Mouse (Mus musculus) stomach, postnatal 0 days (tissue): ENCODE data around the gene Chrna4. TPM values are rescaled to one million over a fixed set of nuclear protein-coding genes. Genes with fewer than 3 reads are reported as not detected.

ENCODE experiments used
- ATAC-seq: fragments of 200-750 bp; cut with Nextera tagmentation; 2 replicates; pipeline ENCODE4 v1.8.0; 2017; ENCODE audit not compliant: low FRiP score, low TSS enrichment
- DNase-seq: peaks from one replicate; pipeline ENCODE4 v3.0.0-alpha.2; 2016; ENCODE audit warnings: low spot score
- H3K27ac ChIP-seq: fragments of 300-500 bp; sonication (generic); replicated peaks from 2 replicates; pipeline ENCODE4 v1.5.1; 2014; ENCODE audit warnings: mild to moderate bottlenecking, control low read depth
- H3K27me3 ChIP-seq: fragments of 300-500 bp; sonication (generic); 2 replicates; pipeline ENCODE4 v1.6.1; 2014; ENCODE audit warnings: low read length; ENCODE audit not compliant: control insufficient read depth, insufficient read depth
- H3K36me3 ChIP-seq: fragments of 300-500 bp; sonication (generic); 2 replicates; pipeline ENCODE4 v1.6.1; 2014; ENCODE audit warnings: low read length, mixed read lengths; ENCODE audit not compliant: control insufficient read depth, insufficient read depth
- H3K4me1 ChIP-seq: fragments of 300-500 bp; sonication (generic); replicated peaks from 2 replicates; pipeline ENCODE4 v1.6.1; 2014; ENCODE audit warnings: antibody characterized with exemption; ENCODE audit not compliant: control insufficient read depth, insufficient read depth
- H3K4me2 ChIP-seq: fragments of 300-500 bp; sonication (generic); replicated peaks from 2 replicates; pipeline ENCODE4 v1.6.1; 2014; ENCODE audit warnings: low read depth, mild to moderate bottlenecking, control low read depth, moderate library complexity
- H3K4me3 ChIP-seq: fragments of 300-500 bp; sonication (generic); 2 replicates; pipeline ENCODE4 v1.5.1; 2014; ENCODE audit warnings: low read depth, low read length, control low read depth
- H3K9ac ChIP-seq: fragments of 300-500 bp; sonication (generic); 2 replicates; pipeline ENCODE4 v1.6.1; 2014; ENCODE audit warnings: mild to moderate bottlenecking, low read length, control low read depth, mixed read lengths
- H3K9me3 ChIP-seq: fragments of 300-500 bp; sonication (generic); 2 replicates; pipeline ENCODE4 v1.6.1; 2016; ENCODE audit warnings: low read length; ENCODE audit not compliant: control insufficient read depth
- CTCF ChIP-seq: IDR thresholded peaks from 2 replicates; pipeline ENCODE4 v1.5.1; 2016; ENCODE audit warnings: antibody characterized with exemption, low read depth, mild to moderate bottlenecking, moderate library complexity
- EP300 ChIP-seq: optimal IDR thresholded peaks from 2 replicates; pipeline ENCODE3; 2016; ENCODE audit warnings: antibody characterized with exemption
- WGBS: fragments of 180-500 bp; shearing (Covaris S2); extraction: QIAGEN DNeasy Blood & Tissue Kit; methylation state at CpG from one replicate; pipeline ENCODE4 v1.1.7; 2014; 5-methylcytosine and 5-hydroxymethylcytosine counted together
- polyA plus RNA-seq: library from polyadenylated mRNA; unstranded; fragments of >200 nt; fragmentation: Nextera tagmentation; extraction: Ambion mirVana; gene quantifications from 2 replicates; pipeline ENCODE4 v1.2.1, GENCODE M21; 2015

The Chrna4 gene
- polyA plus RNA-seq, 1 experiment from 2014 or later: 0.18 TPM

- Histone ChIP-seq H3K27ac (no peak overlapping the region), H3K9ac (no peak overlapping the region), H3K36me3 (no peaks in the 10 kb centered on the region), H3K4me3 (no peak overlapping the region), H3K4me2 (no peak overlapping the region), H3K4me1 (no peaks in the 10 kb centered on the region), H3K9me3 (no peaks in the 10 kb centered on the region), H3K27me3 (peaks cover 3% of the 10 kb centered on the region; the same call in 1 of the 2 replicates)
- ATAC-seq (no peak), DNase-seq (no peak)
- 64% methylated on average over 6 of the region's 6 CpGs for WGBS
- TF ChIP-seq CTCF (no peak), EP300 (no peak)
Observed at GRCm38 (mm10) chr2:181036561-181036960, 6.8 kb downstream of the Chrna4 start.

GRCm38 (mm10) chr2:181035186-181035585 lies 8.2 kb downstream of the Chrna4 start:
- Histone ChIP-seq H3K27ac (no peak overlapping the region), H3K9me3 (no peaks in the 10 kb centered on the region), H3K4me3 (no peak overlapping the region), H3K36me3 (no peaks in the 10 kb centered on the region), H3K4me1 (no peaks in the 10 kb centered on the region), H3K27me3 (peaks cover 3% of the 10 kb centered on the region; the same call in 1 of the 2 replicates), H3K9ac (no peak overlapping the region), H3K4me2 (no peak overlapping the region)
- WGBS: 81% methylated on average over 7 of the region's 7 CpGs
- no peak for TF ChIP-seq CTCF
- no peak for TF ChIP-seq EP300
- no peak for DNase-seq
- ATAC-seq: no peak

GRCm38 (mm10) chr2:181033310-181033709 lies 10.0 kb downstream of the Chrna4 start:
- Histone ChIP-seq H3K27me3 (peaks cover 3% of the 10 kb centered on the region; the same call in 1 of the 2 replicates), H3K36me3 (no peaks in the 10 kb centered on the region), H3K4me1 (no peaks in the 10 kb centered on the region), H3K27ac (no peak overlapping the region), H3K9ac (no peak overlapping the region), H3K9me3 (no peaks in the 10 kb centered on the region), H3K4me2 (no peak overlapping the region), H3K4me3 (no peak overlapping the region)
- WGBS: 40% methylated on average over 6 of the region's 6 CpGs
- ATAC-seq: 0 out of 2 replicates have a peak, but pooled peaks have one; percentile 34
- TF ChIP-seq CTCF (no peak), EP300 (no peak)
- DNase-seq: peak; percentile 47

GRCm38 (mm10) chr2:181032407-181032806 lies 10.9 kb downstream of the Chrna4 start:
- no peak overlapping the region for H3K27ac ChIP-seq
- no peak overlapping the region for H3K4me2 ChIP-seq
- no peak overlapping the region for H3K4me3 ChIP-seq
- TF ChIP-seq EP300: no peak
- TF ChIP-seq CTCF: peak; percentile 59
- H3K36me3 ChIP-seq: no peaks in the 10 kb centered on the region
- no peak for ATAC-seq
- DNase-seq: peak; percentile 22
- no peaks in the 10 kb centered on the region for H3K4me1 ChIP-seq
- WGBS: 34% methylated on average over 5 of the region's 5 CpGs
- no peak overlapping the region for H3K9ac ChIP-seq
- no peaks in the 10 kb centered on the region for H3K9me3 ChIP-seq
- H3K27me3 ChIP-seq: no peaks in the 10 kb centered on the region

GRCm38 (mm10) chr2:181031406-181031934 lies 11.9 kb downstream of the Chrna4 start:
- H3K27ac ChIP-seq: no peak overlapping the region
- no peak overlapping the region for H3K9ac ChIP-seq
- no peaks in the 10 kb centered on the region for H3K4me1 ChIP-seq
- no peak overlapping the region for H3K4me3 ChIP-seq
- whole genome bisulfite sequencing: 78% methylated on average over 11 of the region's 11 CpGs
- DNase-seq (no peak), ATAC-seq (no peak)
- no peaks in the 10 kb centered on the region for H3K36me3 ChIP-seq
- no peaks in the 10 kb centered on the region for H3K9me3 ChIP-seq
- H3K4me2 ChIP-seq: no peak overlapping the region
- 0 out of 2 replicates have a peak, but pooled peaks have one; percentile 7 for TF ChIP-seq CTCF
- no peak for TF ChIP-seq EP300
- no peaks in the 10 kb centered on the region for H3K27me3 ChIP-seq

- Histone ChIP-seq H3K27ac (no peak overlapping the region), H3K9ac (no peak overlapping the region), H3K27me3 (no peaks in the 10 kb centered on the region), H3K4me2 (no peak overlapping the region), H3K9me3 (no peaks in the 10 kb centered on the region), H3K4me3 (no peak overlapping the region), H3K36me3 (no peaks in the 10 kb centered on the region), H3K4me1 (no peaks in the 10 kb centered on the region)
- DNase-seq: no peak
- WGBS: 90% methylated on average over 5 of the region's 5 CpGs
- TF ChIP-seq CTCF (no peak), EP300 (no peak)
- ATAC-seq: no peak
Observed at GRCm38 (mm10) chr2:181008339-181008738, 35.0 kb downstream of the Chrna4 start.
